Comparison of ENCODE assay signal across 8 mouse cellular contexts in genomic region chr7:80860729-80861274, GRCm38 (mm10). TPM values are rescaled to one million over a fixed set of nuclear protein-coding genes. Genes with fewer than 3 reads are reported as not detected.
A peak's percentile ranks its signal among the peaks of the same experiment; 100 is the strongest.
DNase-seq lines count a peak whose midpoint lies in the region; ATAC-seq and TF ChIP-seq lines count a peak whose summit lies in the region.

Zscan2 (plus strand) TSS chr7:80860920.

- ATAC-seq in cerebellum, adult (ENCODE audit: insufficient number of reproducible peaks, low FRiP score, low TSS enrichment): peak; percentile 99
- peak; percentile 98 for ATAC-seq in forebrain, embryonic 13.5 days
- ATAC-seq in liver, postnatal 0 days: peak; percentile 97
- ATAC-seq in neural tube, embryonic 14.5 days (ENCODE audit: low read depth): peak; percentile 98

- no peak for TF ChIP-seq POLR2A in ES-Bruce4 (IDR thresholded peaks at IDR 0.05; ENCODE audit: insufficient read depth, low read length)

- H3K9ac ChIP-seq in ES-Bruce4 (ENCODE audit: low read depth, poor library complexity, severe bottlenecking): peak within 1 kb of the TSS; percentile 36; the same call in 1 of the 2 replicates
- peak within 1 kb of the TSS; percentile 83 for H3K9ac ChIP-seq in forebrain, embryonic 13.5 days
- peak within 1 kb of the TSS; percentile 77 for H3K9ac ChIP-seq in liver, postnatal 0 days (replicated peaks)
- peak within 1 kb of the TSS; percentile 94 for H3K9ac ChIP-seq in neural tube, embryonic 14.5 days (replicated peaks; ENCODE audit: low read depth, low read length)

- DNase-seq in heart, postnatal 10 days: peak; percentile 94 to 95
- peak; percentile 89 for DNase-seq in large intestine, adult 2 months (ENCODE audit: low read depth, low spot score)
- peak; percentile 89 for DNase-seq in liver, postnatal 0 days
- DNase-seq in testis, postnatal 10 days (ENCODE audit: low spot score): peak; percentile 89

- no peak for TF ChIP-seq CTCF in ES-Bruce4 (IDR thresholded peaks at IDR 0.05; ENCODE audit: low read depth, low read length)
- TF ChIP-seq CTCF in liver, postnatal 0 days (IDR thresholded peaks at IDR 0.05; ENCODE audit: low read depth): no peak

- no peaks in the 10 kb centered on the region for H3K36me3 ChIP-seq in ES-Bruce4 (ENCODE audit: control insufficient read depth, insufficient read depth, low read length, poor library complexity, severe bottlenecking)
- peaks cover 26% of the 10 kb centered on the region for H3K36me3 ChIP-seq in forebrain, embryonic 13.5 days (ENCODE audit: poor library complexity, severe bottlenecking)
- H3K36me3 ChIP-seq in liver, postnatal 0 days (replicated peaks; ENCODE audit: insufficient read depth, low read length): no peaks in the 10 kb centered on the region
- H3K36me3 ChIP-seq in neural tube, embryonic 14.5 days (ENCODE audit: control insufficient read depth, insufficient read depth, low read length): peaks cover 16% of the 10 kb centered on the region; the same call in 1 of the 2 replicates

- peak within 1 kb of the TSS; percentile 82 for H3K4me2 ChIP-seq in forebrain, embryonic 13.5 days
- peak within 1 kb of the TSS; percentile 78 for H3K4me2 ChIP-seq in liver, postnatal 0 days (ENCODE audit: low read depth, low read length)
- H3K4me2 ChIP-seq in neural tube, embryonic 14.5 days (ENCODE audit: low read depth, low read length): peak within 1 kb of the TSS; percentile 78

- H3K27me3 ChIP-seq in ES-Bruce4 (ENCODE audit: control insufficient read depth, insufficient read depth, low read length, poor library complexity, severe bottlenecking): no peaks in the 10 kb centered on the region
- H3K27me3 ChIP-seq in forebrain, embryonic 13.5 days: no peaks in the 10 kb centered on the region
- no peaks in the 10 kb centered on the region for H3K27me3 ChIP-seq in liver, postnatal 0 days (ENCODE audit: insufficient read depth, low read length)
- H3K27me3 ChIP-seq in neural tube, embryonic 14.5 days (ENCODE audit: control insufficient read depth, insufficient read depth, low read length): no peaks in the 10 kb centered on the region

- no peaks in the 10 kb centered on the region for H3K9me3 ChIP-seq in ES-Bruce4 (replicated peaks; ENCODE audit: control insufficient read depth, insufficient read depth, low read length, poor library complexity, severe bottlenecking)
- H3K9me3 ChIP-seq in forebrain, embryonic 13.5 days (replicated peaks): no peaks in the 10 kb centered on the region
- no peaks in the 10 kb centered on the region for H3K9me3 ChIP-seq in liver, postnatal 0 days (ENCODE audit: low read length)
- no peaks in the 10 kb centered on the region for H3K9me3 ChIP-seq in neural tube, embryonic 14.5 days (ENCODE audit: control insufficient read depth, low read length)

- WGBS in forebrain, embryonic 13.5 days: under 1% methylated on average over 40 of the region's 40 CpGs
- under 1% methylated on average over 40 of the region's 40 CpGs for WGBS in large intestine, adult 2 months
- under 1% methylated on average over 32 of the region's 40 CpGs for WGBS in liver, postnatal 0 days (ENCODE audit: insufficient replicate concordance)
- WGBS in neural tube, embryonic 14.5 days: under 1% methylated on average over 40 of the region's 40 CpGs

- H3K4me3 ChIP-seq in ES-Bruce4 (ENCODE audit: low read depth, low read length): peak within 1 kb of the TSS; percentile 88
- peak within 1 kb of the TSS; percentile 85 for H3K4me3 ChIP-seq in forebrain, embryonic 13.5 days
- H3K4me3 ChIP-seq in liver, postnatal 0 days (ENCODE audit: low read depth, low read length): peak within 1 kb of the TSS; percentile 81
- peak within 1 kb of the TSS; percentile 72 for H3K4me3 ChIP-seq in neural tube, embryonic 14.5 days (ENCODE audit: low read depth, low read length)

- H3K27ac ChIP-seq in ES-Bruce4 (ENCODE audit: insufficient read depth, low read length): no peak within 1 kb of the TSS
- H3K27ac ChIP-seq in forebrain, embryonic 13.5 days: peak within 1 kb of the TSS; percentile 91
- H3K27ac ChIP-seq in liver, postnatal 0 days (ENCODE audit: low read depth): peak within 1 kb of the TSS; percentile 80
- H3K27ac ChIP-seq in neural tube, embryonic 14.5 days (ENCODE audit: low read depth, low read length): peak within 1 kb of the TSS; percentile 89

- intact Hi-C loops in heart, postnatal 10 days (cut with DNase I): no loop called here

- H3K4me1 ChIP-seq in ES-Bruce4 (ENCODE audit: control insufficient read depth, insufficient read depth, low read length): peaks cover 3% of the 10 kb centered on the region
- peaks cover 49% of the 10 kb centered on the region for H3K4me1 ChIP-seq in forebrain, embryonic 13.5 days
- peaks cover 24% of the 10 kb centered on the region for H3K4me1 ChIP-seq in liver, postnatal 0 days (ENCODE audit: insufficient read depth)
- H3K4me1 ChIP-seq in neural tube, embryonic 14.5 days (ENCODE audit: control insufficient read depth, insufficient read depth, low read length): peaks cover 27% of the 10 kb centered on the region

- TF ChIP-seq EP300 in ES-Bruce4 (IDR thresholded peaks at IDR 0.05; ENCODE audit: insufficient read depth, low read depth, low read length): no peak
- TF ChIP-seq EP300 in liver, postnatal 0 days (IDR thresholded peaks at IDR 0.05; ENCODE audit: low read depth): no peak

RNA-seq across cellular contexts. Expression of gene Zscan2, which starts in this region (rescaled TPM):
- 4.5 and 4.9 TPM in 2 replicates for polyA plus RNA-seq in ES-Bruce4 (2011; ENCODE audit: insufficient read depth, insufficient read length, low read depth, missing spikeins)
- polyA plus RNA-seq in forebrain, embryonic 13.5 days (2015; fragmentation: Nextera tagmentation; extraction: Ambion mirVana): 5.1 and 5.2 TPM in 2 replicates
- total RNA-seq in heart, postnatal 10 days (2021): 1 to 10 TPM; 8.0 to 9.6 TPM
- 1.3 and 1.9 TPM in 2 replicates for polyA plus RNA-seq in large intestine, adult 2 months (2012; rRNA removed)
- polyA plus RNA-seq in liver, postnatal 0 days (2015; fragmentation: Nextera tagmentation; extraction: Ambion mirVana): 0.43 and 0.47 TPM in 2 replicates
- 4.5 and 4.9 TPM in 2 replicates for polyA plus RNA-seq in neural tube, embryonic 14.5 days (2014; fragmentation: Nextera tagmentation; extraction: Ambion mirVana)

Comparison
In these comparisons a context has a peak if more than half of its experiments do, and no peak if none do; other contexts are left out.
1. Peak in DNase-seq, ATAC-seq, H3K4me3 ChIP-seq, H3K27ac ChIP-seq, H3K9ac ChIP-seq and H3K4me2 ChIP-seq in liver, postnatal 0 days; RNA of the gene not detected or under 1 TPM.
2. H3K9ac ChIP-seq: peak in every context shown above with its lines; median percentile 94 in neural tube, embryonic 14.5 days; 83 in forebrain, embryonic 13.5 days; 77 in liver, postnatal 0 days; 36 in ES-Bruce4.